Mouse (Mus musculus) heart, embryonic 13.5 days (tissue): ENCODE results near the gene Ces1f. TPM values are rescaled to one million over a fixed set of nuclear protein-coding genes. Genes with fewer than 3 reads are reported as not detected.
A peak's percentile ranks its signal among the peaks of the same experiment; 100 is the strongest.
"Not testable (repeated sequence)": the region's sequence is repeated elsewhere in the genome, so short reads cannot be mapped to it uniquely, and the experiment has no call there.

Experiments
- ATAC-seq: fragments of 200-750 bp; cut with Nextera tagmentation; 2 replicates; pipeline ENCODE4 v1.8.0; 2017; ENCODE audit warnings: moderate TSS enrichment; ENCODE audit not compliant: insufficient number of reproducible peaks, low FRiP score, low TSS enrichment; ENCODE audit errors: extremely low read depth
- H3K27ac ChIP-seq: fragments of 300-500 bp; sonication (generic); replicated peaks from 2 replicates; pipeline ENCODE4 v1.5.1; 2015; ENCODE audit warnings: moderate library complexity, mild to moderate bottlenecking, inconsistent platforms
- H3K27me3 ChIP-seq: fragments of 300-500 bp; sonication (generic); replicated peaks from 2 replicates; pipeline ENCODE4 v1.6.1; 2015; ENCODE audit warnings: mild to moderate bottlenecking, inconsistent platforms
- H3K36me3 ChIP-seq: fragments of 300-500 bp; sonication (generic); 2 replicates; pipeline ENCODE4 v1.6.1; 2015; ENCODE audit warnings: mild to moderate bottlenecking, inconsistent platforms
- H3K4me1 ChIP-seq: fragments of 300-500 bp; sonication (generic); 2 replicates; pipeline ENCODE4 v1.6.1; 2015; ENCODE audit warnings: inconsistent platforms
- H3K4me2 ChIP-seq: fragments of 300-500 bp; sonication (generic); 2 replicates; pipeline ENCODE4 v1.6.1; 2015; ENCODE audit warnings: inconsistent platforms, mild to moderate bottlenecking, moderate library complexity
- H3K4me3 ChIP-seq: fragments of 300-500 bp; sonication (generic); 2 replicates; pipeline ENCODE4 v1.5.1; 2015; ENCODE audit warnings: moderate library complexity, mild to moderate bottlenecking, inconsistent platforms
- H3K9ac ChIP-seq: fragments of 300-500 bp; sonication (generic); 2 replicates; pipeline ENCODE4 v1.6.1; 2015; ENCODE audit warnings: inconsistent platforms, mild to moderate bottlenecking, moderate library complexity
- H3K9me3 ChIP-seq: fragments of 300-500 bp; sonication (generic); 2 replicates; pipeline ENCODE4 v1.6.1; 2016; ENCODE audit warnings: inconsistent platforms
- WGBS: fragments of 180-500 bp; shearing (Covaris S2); methylation state at CpG from one replicate; pipeline ENCODE4 v1.1.7; 2015; ENCODE audit warnings: mixed read lengths; 5-methylcytosine and 5-hydroxymethylcytosine counted together
- polyA plus RNA-seq: library from polyadenylated mRNA; unstranded; fragments of >200 nt; fragmentation: Nextera tagmentation; extraction: Ambion mirVana; gene quantifications from 2 replicates; pipeline ENCODE4 v1.2.1, GENCODE M21; 2015

Ces1f gene
- polyA plus RNA-seq, 1 experiment from 2014 or later: 0.36 TPM

DNA sequence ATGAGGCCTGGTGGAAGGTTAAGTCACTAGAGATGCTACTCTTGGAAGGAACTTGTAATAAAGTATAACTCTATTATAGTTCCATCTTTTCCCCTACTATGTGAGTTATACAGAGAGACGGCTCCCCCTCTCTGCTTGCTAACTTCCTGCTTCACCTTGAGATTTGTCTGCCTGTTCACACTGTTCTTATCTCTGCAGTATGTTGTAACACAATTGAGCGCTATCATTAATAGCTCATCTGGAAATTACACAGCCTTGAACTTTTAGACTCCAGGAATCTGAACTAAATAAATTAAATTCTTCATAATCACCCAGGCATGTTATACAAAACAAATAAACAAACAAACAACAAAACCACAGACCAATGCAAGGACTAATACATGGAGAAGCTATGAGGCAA is 33.5 kb downstream of the Ces1f start:
- no peaks in the 10 kb centered on the region for H3K27me3 ChIP-seq
- H3K27ac ChIP-seq: no peak overlapping the region
- H3K9me3 ChIP-seq: no peaks in the 10 kb centered on the region
- no peak overlapping the region for H3K4me3 ChIP-seq
- WGBS: 64% methylated on average over 2 of the region's 2 CpGs
- ATAC-seq: no peak
- H3K4me1 ChIP-seq: no peaks in the 10 kb centered on the region
- no peak overlapping the region for H3K4me2 ChIP-seq
- H3K9ac ChIP-seq: no peak overlapping the region
- no peaks in the 10 kb centered on the region for H3K36me3 ChIP-seq

DNA sequence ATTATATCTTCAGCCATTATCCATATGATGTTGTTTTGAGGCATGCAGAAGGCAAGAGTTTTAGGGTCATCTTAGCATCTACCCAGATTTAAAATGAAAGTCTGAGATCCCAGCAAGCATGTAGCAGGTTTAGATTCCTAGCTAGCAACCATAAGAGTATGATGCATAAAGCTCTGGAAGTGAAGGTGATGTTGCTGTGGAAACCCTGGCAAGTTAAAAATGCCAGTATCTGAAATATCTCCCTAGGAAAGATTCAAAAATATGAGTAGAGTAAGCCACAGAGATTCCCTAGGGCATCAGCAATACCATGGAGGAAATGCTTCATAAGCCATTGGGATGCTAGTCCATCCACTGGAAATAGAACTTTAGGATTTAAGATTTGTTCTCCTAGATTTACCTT is 39.7 kb downstream of the Ces1f start:
- no peaks in the 10 kb centered on the region; the same call in 1 of the 2 replicates for H3K9me3 ChIP-seq
- ATAC-seq: no peak

GRCm38 (mm10) chr8:93235681-93236080 is 43.9 kb downstream of the Ces1f start:
- Histone ChIP-seq H3K4me2 (no peak overlapping the region), H3K27me3 (no peaks in the 10 kb centered on the region), H3K4me1 (no peaks in the 10 kb centered on the region), H3K9me3 (no peaks in the 10 kb centered on the region; the same call in 1 of the 2 replicates), H3K36me3 (no peaks in the 10 kb centered on the region), H3K4me3 (no peak overlapping the region), H3K9ac (no peak overlapping the region), H3K27ac (no peak overlapping the region)
- 80% methylated on average over 1 of the region's 1 CpGs for WGBS
- no peak for ATAC-seq

More for the DNA sequence above, 39.7 kb downstream of the Ces1f start:
- Histone ChIP-seq H3K9ac (no peak overlapping the region), H3K4me3 (no peak overlapping the region), H3K4me1 (no peaks in the 10 kb centered on the region), H3K36me3 (no peaks in the 10 kb centered on the region), H3K27me3 (no peaks in the 10 kb centered on the region), H3K27ac (no peak overlapping the region), H3K4me2 (no peak overlapping the region)

- H3K27me3 ChIP-seq: no peaks in the 10 kb centered on the region
- H3K9ac ChIP-seq: no peak overlapping the region
- H3K9me3 ChIP-seq: no peaks in the 10 kb centered on the region
- no peaks in the 10 kb centered on the region for H3K36me3 ChIP-seq
- WGBS: 75% methylated on average over 1 of the region's 1 CpGs
- no peak overlapping the region for H3K4me3 ChIP-seq
- no peak for ATAC-seq
- H3K4me1 ChIP-seq: no peaks in the 10 kb centered on the region
- no peak overlapping the region for H3K27ac ChIP-seq
- no peak overlapping the region for H3K4me2 ChIP-seq
Observed at GRCm38 (mm10) chr8:93234706-93235105, 44.8 kb downstream of the Ces1f start.

- Histone ChIP-seq H3K27ac (no peak overlapping the region), H3K36me3 (no peaks in the 10 kb centered on the region), H3K27me3 (no peaks in the 10 kb centered on the region), H3K4me2 (no peak overlapping the region), H3K4me3 (no peak overlapping the region), H3K9ac (no peak overlapping the region), H3K9me3 (no peaks in the 10 kb centered on the region), H3K4me1 (no peaks in the 10 kb centered on the region)
- 77% methylated on average over 6 of the region's 6 CpGs for WGBS
- no peak for ATAC-seq
Observed at GRCm38 (mm10) chr8:93234068-93234467, 45.5 kb downstream of the Ces1f start.

- Histone ChIP-seq H3K4me2 (no peak within 1 kb of the TSS), H3K4me1 (no peaks in the 10 kb centered on the region), H3K9me3 (no peaks in the 10 kb centered on the region), H3K27ac (no peak within 1 kb of the TSS), H3K27me3 (no peaks in the 10 kb centered on the region), H3K9ac (no peak within 1 kb of the TSS), H3K36me3 (no peaks in the 10 kb centered on the region), H3K4me3 (no peak within 1 kb of the TSS)
- ATAC-seq: no peak
Observed at GRCm38 (mm10) chr8:93229446-93229845, 50.1 kb downstream of the Ces1f start, which contains the start of gene Ces1e. Gene Ces1e, minus strand, starts transcription at chr8:93229619.

GRCm38 (mm10) chr8:93228673-93229370 is 50.7 kb downstream of the Ces1f start:
- Histone ChIP-seq H3K4me1 (no peaks in the 10 kb centered on the region), H3K4me3 (no peak overlapping the region), H3K27me3 (no peaks in the 10 kb centered on the region), H3K9ac (no peak overlapping the region), H3K4me2 (no peak overlapping the region), H3K36me3 (no peaks in the 10 kb centered on the region), H3K27ac (no peak overlapping the region), H3K9me3 (no peaks in the 10 kb centered on the region)
- ATAC-seq: no peak
- WGBS: 56% methylated on average over 11 of the region's 11 CpGs

- not testable (repeated sequence) for H3K9ac ChIP-seq, H3K9me3 ChIP-seq, H3K4me2 ChIP-seq, H3K27me3 ChIP-seq, H3K4me3 ChIP-seq, H3K36me3 ChIP-seq, H3K27ac ChIP-seq, ATAC-seq, H3K4me1 ChIP-seq
- WGBS: 88% methylated on average over 1 of the region's 1 CpGs
Observed at GRCm38 (mm10) chr8:93226471-93226870, 53.1 kb downstream of the Ces1f start.

DNA sequence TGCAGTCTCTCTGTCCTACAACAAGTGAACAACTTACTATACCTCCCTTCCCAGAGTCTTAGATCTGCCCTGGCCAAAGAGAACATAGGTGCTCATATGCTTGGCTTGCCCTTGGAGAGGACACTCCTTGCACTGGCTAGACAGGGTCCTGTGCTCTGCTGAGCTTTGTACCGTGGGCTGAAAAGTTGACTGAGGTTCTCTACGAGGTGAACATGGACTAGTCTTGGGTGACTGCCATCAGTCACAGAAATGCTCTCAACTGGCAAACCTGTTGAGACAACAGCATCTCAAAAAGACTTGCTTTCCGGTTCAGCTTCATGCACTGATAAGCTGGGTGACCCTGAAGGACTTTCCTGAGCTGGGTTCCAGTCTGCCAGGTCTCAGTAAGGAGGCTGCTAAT is 57.7 kb downstream of the Ces1f start:
- WGBS: 65% methylated on average over 3 of the region's 3 CpGs
- H3K36me3 ChIP-seq: no peaks in the 10 kb centered on the region
- H3K9me3 ChIP-seq: no peaks in the 10 kb centered on the region
- H3K4me3 ChIP-seq: no peak overlapping the region
- ATAC-seq: no peak
- H3K27me3 ChIP-seq: no peaks in the 10 kb centered on the region
- H3K4me1 ChIP-seq: peaks cover 30% of the 10 kb centered on the region
- no peak overlapping the region for H3K27ac ChIP-seq
- no peak overlapping the region for H3K4me2 ChIP-seq
- no peak overlapping the region for H3K9ac ChIP-seq

GRCm38 (mm10) chr8:93217867-93218266 is 61.7 kb downstream of the Ces1f start:
- Histone ChIP-seq H3K9me3 (no peaks in the 10 kb centered on the region), H3K36me3 (no peaks in the 10 kb centered on the region), H3K9ac (no peak overlapping the region), H3K4me1 (peaks cover 30% of the 10 kb centered on the region), H3K4me3 (no peak overlapping the region), H3K27me3 (no peaks in the 10 kb centered on the region), H3K27ac (peak overlapping the region; percentile 85), H3K4me2 (peak overlapping the region; percentile 20; the same call in 1 of the 2 replicates)
- 47% methylated on average over 4 of the region's 4 CpGs for WGBS
- ATAC-seq: no peak

DNA sequence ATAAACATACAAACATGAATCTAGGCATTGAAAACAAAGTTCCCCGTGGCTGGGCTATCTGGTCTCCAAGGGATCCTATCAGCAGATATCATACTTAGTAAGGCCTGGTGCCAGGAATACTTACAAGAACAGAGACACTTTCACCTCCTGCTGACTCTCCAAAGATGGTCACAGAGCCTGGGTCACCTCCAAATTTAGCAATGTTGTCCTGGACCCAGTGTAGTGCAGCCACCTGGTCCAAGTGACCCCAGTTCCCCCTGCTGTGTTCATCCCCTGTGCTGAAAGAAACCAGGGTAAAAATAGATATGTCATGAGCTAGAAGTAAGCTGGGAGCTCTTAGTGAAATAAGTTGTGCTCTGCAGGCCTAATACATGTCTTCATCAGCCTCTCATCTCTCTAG is 62.2 kb downstream of the Ces1f start:
- H3K4me1 ChIP-seq: peaks cover 30% of the 10 kb centered on the region
- H3K27ac ChIP-seq: peak overlapping the region; percentile 85
- no peaks in the 10 kb centered on the region for H3K27me3 ChIP-seq
- no peak; the same call in 1 of the 2 replicates for ATAC-seq
- H3K9me3 ChIP-seq: no peaks in the 10 kb centered on the region
- H3K4me2 ChIP-seq: peak overlapping the region; percentile 20; the same call in 1 of the 2 replicates
- WGBS: 9% methylated on average over 1 of the region's 1 CpGs
- no peak overlapping the region for H3K9ac ChIP-seq
- no peaks in the 10 kb centered on the region for H3K36me3 ChIP-seq
- H3K4me3 ChIP-seq: no peak overlapping the region

DNA sequence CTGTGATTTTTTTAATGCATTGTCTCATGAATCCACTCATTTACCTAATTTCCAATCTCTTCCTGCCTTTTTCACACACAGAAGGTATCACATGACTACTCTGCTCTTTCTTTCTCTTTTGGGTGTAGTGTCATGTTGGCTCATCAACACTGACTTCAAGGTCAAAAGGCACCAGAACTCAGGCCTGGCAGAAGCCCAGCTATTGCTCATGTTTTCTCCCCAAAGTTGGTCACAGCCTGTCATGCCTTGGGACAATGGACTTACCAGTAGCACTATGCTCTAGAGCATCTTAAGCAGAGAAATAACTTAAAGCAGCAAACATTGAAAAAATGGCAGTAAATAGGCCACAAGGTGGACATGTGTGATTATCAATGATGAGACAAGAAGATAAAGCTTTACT is 68.5 kb downstream of the Ces1f start:
- no peak overlapping the region for H3K27ac ChIP-seq
- ATAC-seq: no peak
- H3K36me3 ChIP-seq: no peaks in the 10 kb centered on the region
- peaks cover 4% of the 10 kb centered on the region; the same call in 1 of the 2 replicates for H3K4me1 ChIP-seq
- no peak overlapping the region for H3K9ac ChIP-seq
- H3K27me3 ChIP-seq: no peaks in the 10 kb centered on the region
- H3K4me3 ChIP-seq: no peak overlapping the region
- no peaks in the 10 kb centered on the region for H3K9me3 ChIP-seq
- H3K4me2 ChIP-seq: no peak overlapping the region
